Mouse (Mus musculus) liver, adult 2 months (tissue): ENCODE measurements around the gene Glrp1. TPM values are rescaled to one million over a fixed set of nuclear protein-coding genes. Genes with fewer than 3 reads are reported as not detected.

ENCODE experiments used
- DNase-seq: peaks from one replicate; pipeline ENCODE4 v3.0.0-alpha.2; 2011; ENCODE audit warnings: low read depth, low spot score; ENCODE audit errors: extremely low read depth
- H3K27ac ChIP-seq: fragments of 200-500 bp; replicated peaks from 2 replicates; pipeline ENCODE4 v1.5.1; 2012; ENCODE audit warnings: low read depth, mild to moderate bottlenecking, control low read depth, inconsistent platforms, low read length; ENCODE audit not compliant: insufficient read depth
- H3K27me3 ChIP-seq: fragments of 200-500 bp; 2 replicates; pipeline ENCODE4 v1.6.1; 2012; ENCODE audit warnings: mild to moderate bottlenecking, moderate library complexity, low read length, inconsistent platforms; ENCODE audit not compliant: control insufficient read depth, insufficient read depth
- H3K36me3 ChIP-seq: fragments of 200-500 bp; 2 replicates; pipeline ENCODE4 v1.6.1; 2012; ENCODE audit warnings: low read length, inconsistent platforms; ENCODE audit not compliant: control insufficient read depth, insufficient read depth
- H3K4me1 ChIP-seq: fragments of 200-500 bp; 2 replicates; pipeline ENCODE4 v1.6.1; 2011; ENCODE audit warnings: low read length; ENCODE audit not compliant: control insufficient read depth, insufficient read depth
- H3K4me3 ChIP-seq: fragments of 200-500 bp; 2 replicates; pipeline ENCODE4 v1.5.1; 2011; ENCODE audit warnings: low read depth, mild to moderate bottlenecking, control low read depth, low read length, moderate library complexity; ENCODE audit not compliant: insufficient read depth
- H3K79me2 ChIP-seq: fragments of 200-500 bp; 2 replicates; pipeline ENCODE4 v1.6.1; 2012; ENCODE audit warnings: inconsistent platforms, mild to moderate bottlenecking, low read length, moderate library complexity; ENCODE audit not compliant: control insufficient read depth, insufficient read depth
- H3K9ac ChIP-seq: fragments of 200-500 bp; 2 replicates; pipeline ENCODE4 v1.6.1; 2012; ENCODE audit warnings: low read depth, mild to moderate bottlenecking, control low read depth, inconsistent platforms, low read length
- CTCF ChIP-seq: fragments of 200-500 bp; IDR thresholded peaks from 2 replicates; pipeline ENCODE4 v1.5.1; 2011; ENCODE audit warnings: low read depth, low read length, control low read depth
- POLR2A ChIP-seq: fragments of 200-500 bp; IDR thresholded peaks from 2 replicates; pipeline ENCODE4 v1.6.1; 2011; ENCODE audit warnings: low read length, control low read depth; ENCODE audit not compliant: insufficient read depth; ENCODE audit errors: extremely low read depth
- WGBS: fragments of 180-500 bp; shearing (Covaris S2); methylation state at CpG from one replicate; pipeline ENCODE4 v1.1.7; 2018; 5-methylcytosine and 5-hydroxymethylcytosine counted together
- polyA plus RNA-seq: library from polyadenylated mRNA; depleted of rRNA; stranded (reverse); fragments of >200 nt; gene quantifications from 2 replicates; pipeline ENCODE4 v1.2.3, GENCODE M21; 2012
- total RNA-seq: library from RNA; depleted of rRNA; stranded (reverse); fragments of >200 nt; gene quantifications from 2 replicates; pipeline ENCODE4 v1.2.3, GENCODE M21; 2014

The Glrp1 gene
- total and polyA plus RNA-seq, 2 experiments = 0.04 to 0.09 TPM

GRCm38 (mm10) chr1:88526161-88526560 lies 16.3 kb upstream of the Glrp1 start:
- no peak overlapping the region for H3K4me3 ChIP-seq
- no peaks in the 10 kb centered on the region for H3K36me3 ChIP-seq
- H3K27ac ChIP-seq = no peak overlapping the region
- H3K4me1 ChIP-seq = no peaks in the 10 kb centered on the region
- WGBS = 79% methylated on average over 6 of the region's 6 CpGs
- no peak overlapping the region for H3K9ac ChIP-seq
- H3K27me3 ChIP-seq = no peaks in the 10 kb centered on the region; the same call in 1 of the 2 replicates
- DNase-seq = no peak
- TF ChIP-seq POLR2A (no peak), CTCF (no peak)
- H3K79me2 ChIP-seq = no peaks in the 10 kb centered on the region

DNA sequence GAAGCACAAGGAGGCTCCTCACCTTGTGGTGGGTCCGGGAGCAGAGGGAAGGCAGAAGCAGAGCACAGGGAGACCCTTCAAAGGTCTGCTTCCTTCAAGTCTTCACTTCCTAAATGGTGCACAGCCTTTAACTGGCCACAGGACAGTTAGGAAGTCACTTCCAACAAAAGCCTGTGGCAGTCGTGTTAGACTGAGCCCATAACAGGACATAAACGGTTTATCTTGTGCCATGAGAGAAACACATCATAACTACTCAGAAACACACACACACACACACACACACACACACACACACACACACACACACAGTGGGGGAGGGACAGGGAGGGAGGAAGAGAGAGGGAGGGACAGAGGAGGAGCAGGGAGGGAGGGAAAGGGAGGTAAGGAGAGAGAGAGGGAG lies 15.8 kb upstream of the Glrp1 start:
- no peak overlapping the region for H3K4me3 ChIP-seq
- no peaks in the 10 kb centered on the region for H3K4me1 ChIP-seq
- H3K9ac ChIP-seq = no peak overlapping the region
- no peaks in the 10 kb centered on the region; the same call in 1 of the 2 replicates for H3K27me3 ChIP-seq
- H3K27ac ChIP-seq = no peak overlapping the region
- H3K36me3 ChIP-seq = no peaks in the 10 kb centered on the region
- DNase-seq = no peak
- H3K79me2 ChIP-seq = no peaks in the 10 kb centered on the region
- 55% methylated on average over 3 of the region's 3 CpGs for WGBS
- TF ChIP-seq POLR2A (no peak), CTCF (no peak)

DNA sequence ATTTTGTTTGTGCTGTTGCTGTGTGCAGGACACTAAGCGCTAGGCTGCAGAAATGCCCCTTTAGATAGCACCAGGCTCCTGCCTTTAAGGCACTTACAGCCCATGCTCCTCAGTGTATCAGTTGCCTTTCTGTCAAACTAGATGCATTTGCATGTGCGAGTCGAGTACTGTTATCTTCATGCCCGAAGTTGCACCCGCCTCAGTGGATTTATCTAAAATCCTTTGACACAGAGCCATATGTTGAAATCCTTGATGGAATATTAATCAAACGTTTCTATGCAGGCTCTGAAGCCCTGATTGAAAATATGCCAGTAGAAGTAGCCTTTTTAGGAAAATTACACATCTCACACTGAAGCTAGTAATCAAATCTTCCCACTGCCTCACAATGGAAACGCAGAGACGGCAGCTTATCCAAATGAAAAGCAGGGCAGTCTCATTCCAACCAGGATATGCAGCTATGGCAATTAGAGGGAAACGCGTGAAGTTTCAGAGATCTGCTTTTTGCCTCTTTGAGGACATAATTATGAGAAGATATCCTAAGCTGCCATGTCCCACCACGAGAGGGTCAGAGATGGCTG lies 11.4 kb upstream of the Glrp1 start:
- no peak overlapping the region for H3K9ac ChIP-seq
- no peaks in the 10 kb centered on the region for H3K27me3 ChIP-seq
- WGBS = 84% methylated on average over 11 of the region's 11 CpGs
- no peak overlapping the region for H3K27ac ChIP-seq
- no peak for TF ChIP-seq CTCF
- H3K36me3 ChIP-seq = no peaks in the 10 kb centered on the region
- H3K4me3 ChIP-seq = no peak overlapping the region
- no peaks in the 10 kb centered on the region for H3K4me1 ChIP-seq
- no peaks in the 10 kb centered on the region for H3K79me2 ChIP-seq
- no peak for DNase-seq

GRCm38 (mm10) chr1:88513613-88514012 lies 3.7 kb upstream of the Glrp1 start:
- Histone ChIP-seq H3K79me2 (no peaks in the 10 kb centered on the region), H3K36me3 (no peaks in the 10 kb centered on the region), H3K4me3 (no peak overlapping the region), H3K27ac (no peak overlapping the region), H3K27me3 (no peaks in the 10 kb centered on the region), H3K9ac (no peak overlapping the region), H3K4me1 (peaks cover 6% of the 10 kb centered on the region)
- 70% methylated on average over 5 of the region's 5 CpGs for WGBS
- no peak for TF ChIP-seq CTCF
- no peak for TF ChIP-seq POLR2A
- no peak for DNase-seq

GRCm38 (mm10) chr1:88507886-88508285 lies 2.0 kb downstream of the Glrp1 start:
- no peaks in the 10 kb centered on the region for H3K27me3 ChIP-seq
- H3K4me1 ChIP-seq = no peaks in the 10 kb centered on the region
- TF ChIP-seq POLR2A (no peak), CTCF (no peak)
- WGBS = 83% methylated on average over 8 of the region's 8 CpGs
- no peaks in the 10 kb centered on the region for H3K36me3 ChIP-seq
- H3K4me3 ChIP-seq = no peak overlapping the region
- H3K79me2 ChIP-seq = no peaks in the 10 kb centered on the region
- DNase-seq = no peak
- no peak overlapping the region for H3K9ac ChIP-seq
- H3K27ac ChIP-seq = no peak overlapping the region

DNA sequence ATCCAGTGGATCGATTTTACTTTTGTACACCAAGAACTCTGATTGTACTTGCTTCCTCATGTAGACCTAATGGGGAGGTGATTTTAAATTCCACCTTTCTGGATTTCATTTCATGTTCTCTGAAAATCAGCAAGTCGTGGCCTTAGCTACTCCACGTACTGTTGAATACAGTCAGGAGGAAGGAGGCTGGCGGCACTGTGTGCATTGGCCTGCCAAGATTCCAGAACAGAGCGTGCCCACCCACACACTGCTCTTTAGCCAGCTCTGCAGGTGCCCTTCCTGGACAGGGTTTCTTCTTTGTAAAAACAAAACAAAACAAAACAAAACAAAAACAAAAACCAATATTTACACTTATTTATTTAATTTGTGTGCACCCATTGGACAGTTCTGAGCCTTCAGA lies 2.7 kb downstream of the Glrp1 start:
- WGBS = 59% methylated on average over 5 of the region's 5 CpGs
- no peak overlapping the region for H3K27ac ChIP-seq
- H3K79me2 ChIP-seq = no peaks in the 10 kb centered on the region
- H3K27me3 ChIP-seq = no peaks in the 10 kb centered on the region
- H3K36me3 ChIP-seq = no peaks in the 10 kb centered on the region
- TF ChIP-seq POLR2A (no peak), CTCF (no peak)
- H3K9ac ChIP-seq = no peak overlapping the region
- H3K4me3 ChIP-seq = no peak overlapping the region
- DNase-seq = no peak
- no peaks in the 10 kb centered on the region for H3K4me1 ChIP-seq

- TF ChIP-seq CTCF (no peak), POLR2A (no peak)
- Histone ChIP-seq H3K27me3 (no peaks in the 10 kb centered on the region), H3K79me2 (no peaks in the 10 kb centered on the region), H3K4me3 (no peak overlapping the region), H3K4me1 (no peaks in the 10 kb centered on the region), H3K36me3 (no peaks in the 10 kb centered on the region), H3K9ac (no peak overlapping the region), H3K27ac (no peak overlapping the region)
- 80% methylated on average over 5 of the region's 5 CpGs for WGBS
- DNase-seq = no peak
Measured at GRCm38 (mm10) chr1:88506412-88506811, 3.5 kb downstream of the Glrp1 start.
